Mouse (Mus musculus) stomach, postnatal 0 days (tissue): Measurements from ENCODE around the gene Itga9. TPM values are rescaled to one million over a fixed set of nuclear protein-coding genes. Genes with fewer than 3 reads are reported as not detected.
A peak's percentile ranks its signal among the peaks of the same experiment; 100 is the strongest.

Source experiments
- ATAC-seq: fragments of 200-750 bp; cut with Nextera tagmentation; 2 replicates; pipeline ENCODE4 v1.8.0; 2017; ENCODE audit not compliant: low FRiP score, low TSS enrichment
- DNase-seq: peaks from one replicate; pipeline ENCODE4 v3.0.0-alpha.2; 2016; ENCODE audit warnings: low spot score
- H3K27ac ChIP-seq: fragments of 300-500 bp; sonication (generic); replicated peaks from 2 replicates; pipeline ENCODE4 v1.5.1; 2014; ENCODE audit warnings: mild to moderate bottlenecking, control low read depth
- H3K27me3 ChIP-seq: fragments of 300-500 bp; sonication (generic); 2 replicates; pipeline ENCODE4 v1.6.1; 2014; ENCODE audit warnings: low read length; ENCODE audit not compliant: control insufficient read depth, insufficient read depth
- H3K36me3 ChIP-seq: fragments of 300-500 bp; sonication (generic); 2 replicates; pipeline ENCODE4 v1.6.1; 2014; ENCODE audit warnings: low read length, mixed read lengths; ENCODE audit not compliant: control insufficient read depth, insufficient read depth
- H3K4me1 ChIP-seq: fragments of 300-500 bp; sonication (generic); replicated peaks from 2 replicates; pipeline ENCODE4 v1.6.1; 2014; ENCODE audit warnings: antibody characterized with exemption; ENCODE audit not compliant: control insufficient read depth, insufficient read depth
- H3K4me2 ChIP-seq: fragments of 300-500 bp; sonication (generic); replicated peaks from 2 replicates; pipeline ENCODE4 v1.6.1; 2014; ENCODE audit warnings: low read depth, mild to moderate bottlenecking, control low read depth, moderate library complexity
- H3K4me3 ChIP-seq: fragments of 300-500 bp; sonication (generic); 2 replicates; pipeline ENCODE4 v1.5.1; 2014; ENCODE audit warnings: low read depth, low read length, control low read depth
- H3K9ac ChIP-seq: fragments of 300-500 bp; sonication (generic); 2 replicates; pipeline ENCODE4 v1.6.1; 2014; ENCODE audit warnings: mild to moderate bottlenecking, low read length, control low read depth, mixed read lengths
- H3K9me3 ChIP-seq: fragments of 300-500 bp; sonication (generic); 2 replicates; pipeline ENCODE4 v1.6.1; 2016; ENCODE audit warnings: low read length; ENCODE audit not compliant: control insufficient read depth
- CTCF ChIP-seq: IDR thresholded peaks from 2 replicates; pipeline ENCODE4 v1.5.1; 2016; ENCODE audit warnings: antibody characterized with exemption, low read depth, mild to moderate bottlenecking, moderate library complexity
- EP300 ChIP-seq: optimal IDR thresholded peaks from 2 replicates; pipeline ENCODE3; 2016; ENCODE audit warnings: antibody characterized with exemption
- WGBS: fragments of 180-500 bp; shearing (Covaris S2); extraction: QIAGEN DNeasy Blood & Tissue Kit; methylation state at CpG from one replicate; pipeline ENCODE4 v1.1.7; 2014; 5-methylcytosine and 5-hydroxymethylcytosine counted together
- polyA plus RNA-seq: library from polyadenylated mRNA; unstranded; fragments of >200 nt; fragmentation: Nextera tagmentation; extraction: Ambion mirVana; gene quantifications from 2 replicates; pipeline ENCODE4 v1.2.1, GENCODE M21; 2015

The Itga9 gene
- polyA plus RNA-seq, 1 experiment from 2014 or later, result 5.3 TPM

- H3K27ac ChIP-seq, result no peak overlapping the region
- H3K4me3 ChIP-seq, result no peak overlapping the region
- no peak overlapping the region for H3K4me2 ChIP-seq
- TF ChIP-seq CTCF, result no peak
- TF ChIP-seq EP300, result no peak
- H3K9ac ChIP-seq, result no peak overlapping the region
- WGBS, result 91% methylated on average over 3 of the region's 3 CpGs
- no peaks in the 10 kb centered on the region for H3K36me3 ChIP-seq
- H3K27me3 ChIP-seq, result no peaks in the 10 kb centered on the region
- DNase-seq (no peak), ATAC-seq (no peak)
- 0 out of 2 replicates have a peak, but pooled peaks cover 5% of the 10 kb centered on the region for H3K4me1 ChIP-seq
- H3K9me3 ChIP-seq, result no peaks in the 10 kb centered on the region
These were observed 267.1 kb downstream of the Itga9 start for GRCm38 (mm10) chr9:118873596-118873995.

GRCm38 (mm10) chr9:118875705-118876104 lies 269.2 kb downstream of the Itga9 start:
- H3K9ac ChIP-seq, result no peak overlapping the region
- no peaks in the 10 kb centered on the region for H3K9me3 ChIP-seq
- no peak overlapping the region for H3K27ac ChIP-seq
- WGBS, result 59% methylated on average over 4 of the region's 4 CpGs
- TF ChIP-seq EP300 (no peak), CTCF (no peak)
- DNase-seq, result no peak
- no peak overlapping the region for H3K4me3 ChIP-seq
- no peaks in the 10 kb centered on the region for H3K36me3 ChIP-seq
- H3K27me3 ChIP-seq, result no peaks in the 10 kb centered on the region
- ATAC-seq, result no peak
- 0 out of 2 replicates have a peak, but pooled peaks cover 5% of the 10 kb centered on the region for H3K4me1 ChIP-seq
- no peak overlapping the region for H3K4me2 ChIP-seq

- peak overlapping the region; percentile 49 for H3K27ac ChIP-seq
These were observed 270.4 kb downstream of the Itga9 start for GRCm38 (mm10) chr9:118876902-118877301.

GRCm38 (mm10) chr9:118877365-118878008 lies 271.0 kb downstream of the Itga9 start:
- Histone ChIP-seq H3K4me3 (no peak overlapping the region), H3K4me2 (no peak overlapping the region), H3K27me3 (no peaks in the 10 kb centered on the region), H3K9me3 (no peaks in the 10 kb centered on the region), H3K4me1 (0 out of 2 replicates have a peak, but pooled peaks cover 5% of the 10 kb centered on the region), H3K9ac (no peak overlapping the region), H3K36me3 (no peaks in the 10 kb centered on the region), H3K27ac (peak overlapping the region; percentile 78)
- TF ChIP-seq CTCF (no peak), EP300 (no peak)
- peak; percentile 31; the same call in 1 of the 2 replicates for ATAC-seq
- DNase-seq, result no peak
- WGBS, result 43% methylated on average over 7 of the region's 7 CpGs

More at GRCm38 (mm10) chr9:118876902-118877301, 270.4 kb downstream of the Itga9 start:
- DNase-seq (no peak), ATAC-seq (no peak)
- 77% methylated on average over 10 of the region's 10 CpGs for WGBS
- H3K9ac ChIP-seq, result no peak overlapping the region
- 0 out of 2 replicates have a peak, but pooled peaks cover 5% of the 10 kb centered on the region for H3K4me1 ChIP-seq
- TF ChIP-seq CTCF, result no peak
- TF ChIP-seq EP300, result no peak
- no peak overlapping the region for H3K4me2 ChIP-seq
- no peak overlapping the region for H3K4me3 ChIP-seq
- no peaks in the 10 kb centered on the region for H3K36me3 ChIP-seq
- no peaks in the 10 kb centered on the region for H3K27me3 ChIP-seq
- no peaks in the 10 kb centered on the region for H3K9me3 ChIP-seq

GRCm38 (mm10) chr9:118878596-118878995 lies 272.1 kb downstream of the Itga9 start:
- H3K27me3 ChIP-seq, result no peaks in the 10 kb centered on the region
- no peaks in the 10 kb centered on the region for H3K9me3 ChIP-seq
- TF ChIP-seq EP300 (no peak), CTCF (no peak)
- H3K4me1 ChIP-seq, result 0 out of 2 replicates have a peak, but pooled peaks cover 5% of the 10 kb centered on the region
- H3K27ac ChIP-seq, result no peak overlapping the region
- no peak for DNase-seq
- WGBS, result 91% methylated on average over 11 of the region's 11 CpGs
- no peak overlapping the region for H3K4me2 ChIP-seq
- no peak for ATAC-seq
- no peak overlapping the region for H3K4me3 ChIP-seq
- H3K36me3 ChIP-seq, result no peaks in the 10 kb centered on the region
- no peak overlapping the region for H3K9ac ChIP-seq

- no peaks in the 10 kb centered on the region for H3K27me3 ChIP-seq
- H3K9me3 ChIP-seq, result no peaks in the 10 kb centered on the region
- no peaks in the 10 kb centered on the region for H3K36me3 ChIP-seq
- H3K27ac ChIP-seq, result no peak overlapping the region
- WGBS, result 81% methylated on average over 7 of the region's 7 CpGs
- H3K4me2 ChIP-seq, result no peak overlapping the region
- DNase-seq, result peak; percentile 38
- no peak overlapping the region for H3K4me3 ChIP-seq
- no peak for ATAC-seq
- H3K4me1 ChIP-seq, result no peaks in the 10 kb centered on the region
- no peak overlapping the region for H3K9ac ChIP-seq
- peak; percentile 69 for TF ChIP-seq CTCF
- TF ChIP-seq EP300, result no peak
These were observed 274.9 kb downstream of the Itga9 start for GRCm38 (mm10) chr9:118881281-118881945.
